Mouse (Mus musculus): Measurements from ENCODE around the gene Trim29. TPM values are rescaled to one million over a fixed set of nuclear protein-coding genes. Genes with fewer than 3 reads are reported as not detected.
A peak's percentile ranks its signal among the peaks of the same experiment; 100 is the strongest.

Trim29 gene
- polyA plus RNA-seq, 1 experiment from 2014 or later = 12.3 TPM

- Histone ChIP-seq H3K9me3 (no peaks in the 10 kb centered on the region), H3K27me3 (peaks cover 26% of the 10 kb centered on the region), H3K36me3 (no peaks in the 10 kb centered on the region), H3K4me1 (peaks cover 20% of the 10 kb centered on the region), H3K9ac (no peak overlapping the region), H3K4me3 (no peak overlapping the region), H3K27ac (no peak overlapping the region), H3K4me2 (replicated peaks) (no peak overlapping the region)
- no peak for ATAC-seq (ENCODE audit: insufficient number of reproducible peaks, insufficient read depth, low FRiP score, low TSS enrichment)
- WGBS = 85% methylated on average over 9 of the region's 9 CpGs
These were observed 36.9 kb upstream of the Trim29 start for GRCm38 (mm10) chr9:43273735-43274134.

GRCm38 (mm10) chr9:43284284-43284683 is 26.4 kb upstream of the Trim29 start:
- no peaks in the 10 kb centered on the region for H3K36me3 ChIP-seq

GRCm38 (mm10) chr9:43285281-43285680 is 25.4 kb upstream of the Trim29 start:
- peaks cover 6% of the 10 kb centered on the region for H3K4me1 ChIP-seq
- no peaks in the 10 kb centered on the region for H3K9me3 ChIP-seq
- no peaks in the 10 kb centered on the region for H3K36me3 ChIP-seq
- no peaks in the 10 kb centered on the region for H3K27me3 ChIP-seq
- H3K9ac ChIP-seq = no peak overlapping the region
- H3K27ac ChIP-seq = no peak overlapping the region
- no peak overlapping the region for H3K4me3 ChIP-seq
- 94% methylated on average over 4 of the region's 4 CpGs for WGBS
- ATAC-seq (ENCODE audit: insufficient number of reproducible peaks, insufficient read depth, low FRiP score, low TSS enrichment) = no peak
- H3K4me2 ChIP-seq (replicated peaks) = no peak overlapping the region

More at GRCm38 (mm10) chr9:43284284-43284683, 26.4 kb upstream of the Trim29 start:
- Histone ChIP-seq H3K9ac (no peak overlapping the region), H3K4me1 (peaks cover 6% of the 10 kb centered on the region), H3K27me3 (no peaks in the 10 kb centered on the region), H3K4me2 (replicated peaks) (no peak overlapping the region), H3K9me3 (no peaks in the 10 kb centered on the region), H3K27ac (no peak overlapping the region), H3K4me3 (no peak overlapping the region)
- ATAC-seq (ENCODE audit: insufficient number of reproducible peaks, insufficient read depth, low FRiP score, low TSS enrichment) = peak; percentile 82
- WGBS = 6% methylated on average over 6 of the region's 6 CpGs

GRCm38 (mm10) chr9:43286870-43287269 is 23.8 kb upstream of the Trim29 start:
- no peak for ATAC-seq (ENCODE audit: insufficient number of reproducible peaks, insufficient read depth, low FRiP score, low TSS enrichment)
- H3K27me3 ChIP-seq = no peaks in the 10 kb centered on the region
- peak overlapping the region; percentile 36 for H3K4me2 ChIP-seq (replicated peaks)
- peak overlapping the region; percentile 28 for H3K9ac ChIP-seq
- peaks cover 6% of the 10 kb centered on the region for H3K4me1 ChIP-seq
- no peak overlapping the region for H3K27ac ChIP-seq
- H3K36me3 ChIP-seq = no peaks in the 10 kb centered on the region
- H3K4me3 ChIP-seq = no peak overlapping the region
- WGBS = 1% methylated on average over 20 of the region's 20 CpGs
- no peaks in the 10 kb centered on the region for H3K9me3 ChIP-seq

DNA sequence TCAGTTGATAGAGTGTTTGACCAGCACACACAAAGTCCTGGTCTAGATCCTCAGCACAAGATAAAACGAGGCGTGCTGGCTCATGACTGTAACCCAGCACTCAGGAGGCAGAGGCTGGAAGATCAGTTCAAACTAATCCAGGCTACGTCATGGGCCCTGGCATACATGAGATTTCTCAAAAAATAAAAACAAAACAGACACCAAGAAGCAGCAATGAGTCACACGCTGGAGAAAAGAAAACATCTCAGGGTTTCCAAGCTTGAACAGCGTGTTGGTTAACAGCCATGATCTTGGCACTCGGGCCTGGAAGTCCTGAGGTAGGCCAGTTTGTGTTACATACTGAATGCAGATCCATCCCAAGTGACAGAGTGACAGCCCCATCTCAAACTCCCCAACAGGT is 17.6 kb upstream of the Trim29 start:
- 80% methylated on average over 6 of the region's 6 CpGs for WGBS
- H3K9ac ChIP-seq = no peak overlapping the region
- no peak overlapping the region for H3K27ac ChIP-seq
- no peak for ATAC-seq (ENCODE audit: insufficient number of reproducible peaks, insufficient read depth, low FRiP score, low TSS enrichment)
- no peak overlapping the region for H3K4me2 ChIP-seq (replicated peaks)
- H3K4me3 ChIP-seq = no peak overlapping the region
- H3K9me3 ChIP-seq = no peaks in the 10 kb centered on the region
- no peaks in the 10 kb centered on the region for H3K27me3 ChIP-seq
- no peaks in the 10 kb centered on the region for H3K36me3 ChIP-seq
- H3K4me1 ChIP-seq = no peaks in the 10 kb centered on the region

- H3K4me3 ChIP-seq = no peak overlapping the region
- no peaks in the 10 kb centered on the region for H3K36me3 ChIP-seq
- no peak for ATAC-seq (ENCODE audit: insufficient number of reproducible peaks, insufficient read depth, low FRiP score, low TSS enrichment)
- H3K27ac ChIP-seq = no peak overlapping the region
- H3K4me1 ChIP-seq = no peaks in the 10 kb centered on the region
- H3K9ac ChIP-seq = no peak overlapping the region
- H3K27me3 ChIP-seq = no peaks in the 10 kb centered on the region
- WGBS = 68% methylated on average over 10 of the region's 10 CpGs
- H3K4me2 ChIP-seq (replicated peaks) = no peak overlapping the region
- H3K9me3 ChIP-seq = no peaks in the 10 kb centered on the region
These were observed 10.3 kb upstream of the Trim29 start for GRCm38 (mm10) chr9:43300394-43300793.

DNA sequence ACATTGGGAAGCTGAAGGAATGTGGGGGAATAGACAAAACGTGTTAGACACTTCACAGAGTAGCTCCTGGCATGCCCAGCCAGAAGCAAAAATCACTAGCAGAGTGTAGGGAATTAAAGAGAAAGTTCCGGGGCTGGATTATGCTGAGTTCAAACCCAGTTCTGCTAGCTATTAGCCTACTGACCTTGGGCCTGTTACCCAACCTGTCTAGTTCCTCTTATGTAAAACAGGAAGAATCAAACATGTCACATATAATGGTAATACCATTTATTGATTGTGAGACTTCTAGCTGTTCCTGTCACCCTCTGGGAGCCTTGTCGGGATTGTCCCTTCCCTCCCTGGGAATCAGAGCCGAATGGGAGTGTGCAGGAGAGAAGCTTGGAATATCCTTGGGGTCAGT is 7.7 kb upstream of the Trim29 start:
- Histone ChIP-seq H3K4me2 (replicated peaks) (no peak overlapping the region), H3K4me1 (0 out of 2 replicates have a peak, but pooled peaks cover 3% of the 10 kb centered on the region), H3K27me3 (no peaks in the 10 kb centered on the region), H3K4me3 (no peak overlapping the region), H3K36me3 (no peaks in the 10 kb centered on the region), H3K9me3 (no peaks in the 10 kb centered on the region), H3K9ac (no peak overlapping the region), H3K27ac (no peak overlapping the region)
- ATAC-seq (ENCODE audit: insufficient number of reproducible peaks, insufficient read depth, low FRiP score, low TSS enrichment) = no peak
- 44% methylated on average over 4 of the region's 4 CpGs for WGBS

DNA sequence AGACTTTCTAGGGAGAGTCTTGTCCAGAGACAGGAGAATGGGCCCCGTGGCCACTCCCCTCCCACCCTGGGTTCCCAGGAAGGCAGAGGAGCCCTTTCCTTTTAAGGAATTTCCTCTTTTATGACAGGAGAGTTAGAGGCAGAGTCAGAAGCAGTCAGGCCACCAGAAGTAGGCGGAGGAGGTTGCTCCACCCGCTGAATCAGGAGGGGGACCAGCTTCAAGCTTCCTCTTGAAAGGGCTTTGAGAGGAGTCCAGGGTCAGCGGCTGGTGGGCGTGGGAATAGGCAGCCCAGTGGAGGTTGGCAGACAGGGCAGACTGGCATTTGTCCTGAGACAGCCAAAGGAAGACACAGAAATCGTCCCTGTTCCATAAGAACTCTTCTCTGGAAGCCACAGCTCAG is 4.8 kb upstream of the Trim29 start:
- WGBS = 55% methylated on average over 6 of the region's 6 CpGs
- Histone ChIP-seq H3K4me2 (replicated peaks) (no peak overlapping the region), H3K9me3 (no peaks in the 10 kb centered on the region), H3K27me3 (no peaks in the 10 kb centered on the region), H3K4me1 (0 out of 2 replicates have a peak, but pooled peaks cover 3% of the 10 kb centered on the region), H3K9ac (no peak overlapping the region), H3K4me3 (no peak overlapping the region), H3K27ac (no peak overlapping the region), H3K36me3 (no peaks in the 10 kb centered on the region)
- no peak for ATAC-seq (ENCODE audit: insufficient number of reproducible peaks, insufficient read depth, low FRiP score, low TSS enrichment)

GRCm38 (mm10) chr9:43309087-43309872 is 1.4 kb upstream of the Trim29 start:
- Histone ChIP-seq H3K9me3 (no peaks in the 10 kb centered on the region), H3K9ac (no peak overlapping the region), H3K36me3 (no peaks in the 10 kb centered on the region), H3K27me3 (no peaks in the 10 kb centered on the region), H3K4me1 (0 out of 2 replicates have a peak, but pooled peaks cover 3% of the 10 kb centered on the region), H3K4me3 (no peak overlapping the region), H3K4me2 (replicated peaks) (no peak overlapping the region), H3K27ac (no peak overlapping the region)
- ATAC-seq (ENCODE audit: insufficient number of reproducible peaks, insufficient read depth, low FRiP score, low TSS enrichment) = no peak
- WGBS = 86% methylated on average over 6 of the region's 6 CpGs

GRCm38 (mm10) chr9:43312190-43312589 is 1.5 kb downstream of the Trim29 start:
- WGBS = 78% methylated on average over 7 of the region's 7 CpGs
- Histone ChIP-seq H3K27ac (no peak overlapping the region), H3K4me3 (no peak overlapping the region), H3K36me3 (no peaks in the 10 kb centered on the region), H3K9ac (no peak overlapping the region), H3K4me1 (peaks cover 9% of the 10 kb centered on the region; the same call in 1 of the 2 replicates), H3K9me3 (no peaks in the 10 kb centered on the region), H3K4me2 (replicated peaks) (0 out of 2 replicates have a peak overlapping the region, but pooled peaks have one; percentile 12), H3K27me3 (no peaks in the 10 kb centered on the region)
- ATAC-seq (ENCODE audit: insufficient number of reproducible peaks, insufficient read depth, low FRiP score, low TSS enrichment) = no peak

DNA sequence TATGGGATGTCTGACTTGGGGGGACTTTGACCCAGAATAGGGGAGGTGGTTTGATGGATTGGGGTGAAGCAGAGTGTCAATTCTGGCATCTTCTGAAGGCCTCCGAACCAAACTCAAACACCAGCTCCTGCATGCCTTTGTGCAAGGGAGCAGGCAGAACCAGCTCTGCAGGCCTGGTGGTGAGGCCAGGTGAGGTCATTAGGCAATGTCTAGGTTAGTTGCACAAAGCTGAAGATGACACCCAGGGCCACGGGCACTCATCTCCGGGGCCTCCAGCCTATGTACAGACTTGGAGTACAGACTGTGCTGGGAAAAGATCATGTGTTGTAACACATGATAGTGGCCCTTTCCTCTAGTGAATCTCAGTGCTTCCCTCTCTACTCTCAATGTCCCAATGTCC is 3.2 kb downstream of the Trim29 start:
- no peak for ATAC-seq (ENCODE audit: insufficient number of reproducible peaks, insufficient read depth, low FRiP score, low TSS enrichment)
- Histone ChIP-seq H3K36me3 (no peaks in the 10 kb centered on the region), H3K27ac (no peak overlapping the region), H3K9ac (no peak overlapping the region), H3K27me3 (no peaks in the 10 kb centered on the region), H3K4me1 (peaks cover 9% of the 10 kb centered on the region; the same call in 1 of the 2 replicates), H3K4me2 (replicated peaks) (no peak overlapping the region), H3K4me3 (no peak overlapping the region), H3K9me3 (no peaks in the 10 kb centered on the region)
- WGBS = 87% methylated on average over 3 of the region's 3 CpGs

- whole genome bisulfite sequencing = 41% methylated on average over 3 of the region's 3 CpGs
- Histone ChIP-seq H3K36me3 (no peaks in the 10 kb centered on the region), H3K4me1 (peaks cover 9% of the 10 kb centered on the region; the same call in 1 of the 2 replicates), H3K4me3 (no peak overlapping the region), H3K27ac (no peak overlapping the region), H3K27me3 (no peaks in the 10 kb centered on the region), H3K4me2 (replicated peaks) (no peak overlapping the region), H3K9me3 (no peaks in the 10 kb centered on the region), H3K9ac (no peak overlapping the region)
- ATAC-seq (ENCODE audit: insufficient number of reproducible peaks, insufficient read depth, low FRiP score, low TSS enrichment) = no peak; the same call in 1 of the 2 replicates
These were observed 4.8 kb downstream of the Trim29 start for GRCm38 (mm10) chr9:43315320-43315950.
